Mouse (Mus musculus) urinary bladder, postnatal 14 days (tissue): ENCODE results near the gene Foxred2.

Experiments
- DNase-seq: peaks from one replicate; pipeline ENCODE4 v3.0.0; 2021; ENCODE audit warnings: low spot score

Foxred2 gene

DNA sequence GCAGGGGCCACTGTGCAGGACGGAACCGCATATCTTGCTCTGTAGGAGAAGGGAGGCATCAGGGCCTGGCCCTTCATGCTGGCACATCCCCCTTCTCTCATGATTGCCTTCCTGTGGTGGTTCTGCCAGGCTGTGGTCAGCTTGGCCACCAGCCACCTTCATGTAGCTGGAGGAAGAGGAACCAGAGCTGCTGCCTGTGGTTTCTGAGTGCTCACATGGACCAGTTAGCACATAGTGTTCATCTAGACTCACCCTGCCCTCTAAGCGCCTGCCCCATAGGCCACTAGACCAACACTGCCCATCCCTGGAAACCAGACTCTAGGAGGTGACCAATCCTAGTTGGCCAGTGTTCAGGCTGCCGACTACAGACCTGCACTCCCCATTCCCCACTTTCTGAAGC lies 10.8 kb downstream of the Foxred2 start:
- DNase-seq: peak; percentile 26

DNA sequence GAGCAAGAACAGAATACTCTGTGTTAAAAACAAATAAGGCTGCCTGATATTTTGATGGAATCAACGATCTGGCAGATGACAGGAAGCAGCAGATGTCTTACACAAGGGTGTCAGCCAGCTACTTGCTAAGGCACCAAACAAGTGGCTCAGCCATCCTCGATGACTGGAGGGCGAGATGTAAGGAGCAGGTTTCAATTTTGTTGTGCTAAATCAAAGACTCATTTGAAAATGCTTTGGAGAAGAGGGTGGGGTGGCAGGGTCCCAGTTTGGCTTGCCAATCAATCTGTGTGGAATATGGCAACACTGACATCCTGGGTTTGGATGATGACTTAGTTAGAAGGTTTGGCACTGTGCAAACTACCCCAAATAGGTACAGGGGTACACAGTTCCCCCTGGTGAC lies 15.0 kb downstream of the Foxred2 start:
- DNase-seq: no peak

GRCm38 (mm10) chr15:77938516-77938915 lies 18.0 kb downstream of the Foxred2 start:
- no peak for DNase-seq

GRCm38 (mm10) chr15:77935673-77936375 lies 20.7 kb downstream of the Foxred2 start:
- no peak for DNase-seq

DNA sequence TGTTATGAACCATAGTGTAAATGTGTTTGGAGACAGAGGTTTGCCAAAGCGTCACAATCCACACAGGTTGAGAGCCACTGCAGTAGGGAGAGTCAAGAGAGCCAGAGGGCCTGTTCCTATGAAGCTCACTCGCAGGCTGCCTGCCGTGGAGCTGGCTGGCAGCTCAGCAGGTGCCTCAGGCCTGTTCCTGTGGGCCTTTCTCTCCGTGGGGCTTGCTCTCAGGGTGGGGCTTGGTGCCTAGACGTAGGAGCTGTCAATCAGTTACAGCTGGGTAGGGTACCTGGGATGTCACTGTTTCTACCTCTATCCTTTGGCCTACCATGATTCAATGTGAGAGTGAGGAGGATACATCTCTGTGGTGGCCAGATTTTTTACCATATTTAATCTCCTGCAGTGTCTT lies 21.6 kb downstream of the Foxred2 start:
- no peak for DNase-seq

DNA sequence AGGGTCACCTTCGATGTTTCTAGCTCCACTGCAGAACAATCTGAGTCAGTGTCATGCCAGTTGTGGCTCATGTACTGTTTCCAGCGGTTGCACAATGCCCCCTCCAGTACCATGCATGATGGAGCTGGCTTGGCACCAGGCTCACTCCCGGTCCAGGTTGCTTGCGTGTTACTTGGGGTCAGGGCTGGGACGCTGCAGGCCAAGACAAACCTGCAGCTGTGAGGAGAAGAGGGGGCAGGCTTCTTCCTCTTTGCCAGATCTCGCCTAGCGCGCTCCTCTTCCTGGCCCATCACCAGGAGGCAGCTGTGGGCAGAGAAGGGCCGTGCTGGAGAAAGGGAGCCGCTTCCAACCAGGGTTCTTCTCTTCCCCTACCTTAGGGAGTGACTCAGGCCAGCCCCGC lies 22.2 kb downstream of the Foxred2 start:
- DNase-seq: no peak

- peak; percentile 99 for DNase-seq
Observed at GRCm38 (mm10) chr15:77933770-77934169, 22.8 kb downstream of the Foxred2 start.

DNA sequence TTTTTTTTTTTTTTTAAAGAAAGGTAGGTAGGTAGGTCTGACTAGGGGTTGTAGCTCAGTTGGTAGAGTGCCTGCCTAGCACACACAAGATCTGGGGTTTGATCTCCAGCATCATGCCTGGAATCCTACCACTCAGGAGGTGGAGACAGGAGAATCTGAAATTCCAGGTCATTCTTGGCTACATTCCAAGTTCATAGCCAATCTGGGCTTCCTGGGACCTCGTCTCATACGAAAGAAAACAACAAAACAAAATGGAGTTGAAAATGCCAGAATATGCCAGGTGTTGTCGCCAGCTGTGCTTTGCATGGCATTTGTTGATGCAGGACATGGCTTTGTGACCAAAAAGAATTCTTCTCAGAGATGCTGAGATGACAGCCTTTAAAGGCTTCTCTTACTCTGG lies 23.3 kb downstream of the Foxred2 start:
- no peak for DNase-seq

GRCm38 (mm10) chr15:77931689-77932016 lies 24.9 kb downstream of the Foxred2 start:
- no peak for DNase-seq

DNA sequence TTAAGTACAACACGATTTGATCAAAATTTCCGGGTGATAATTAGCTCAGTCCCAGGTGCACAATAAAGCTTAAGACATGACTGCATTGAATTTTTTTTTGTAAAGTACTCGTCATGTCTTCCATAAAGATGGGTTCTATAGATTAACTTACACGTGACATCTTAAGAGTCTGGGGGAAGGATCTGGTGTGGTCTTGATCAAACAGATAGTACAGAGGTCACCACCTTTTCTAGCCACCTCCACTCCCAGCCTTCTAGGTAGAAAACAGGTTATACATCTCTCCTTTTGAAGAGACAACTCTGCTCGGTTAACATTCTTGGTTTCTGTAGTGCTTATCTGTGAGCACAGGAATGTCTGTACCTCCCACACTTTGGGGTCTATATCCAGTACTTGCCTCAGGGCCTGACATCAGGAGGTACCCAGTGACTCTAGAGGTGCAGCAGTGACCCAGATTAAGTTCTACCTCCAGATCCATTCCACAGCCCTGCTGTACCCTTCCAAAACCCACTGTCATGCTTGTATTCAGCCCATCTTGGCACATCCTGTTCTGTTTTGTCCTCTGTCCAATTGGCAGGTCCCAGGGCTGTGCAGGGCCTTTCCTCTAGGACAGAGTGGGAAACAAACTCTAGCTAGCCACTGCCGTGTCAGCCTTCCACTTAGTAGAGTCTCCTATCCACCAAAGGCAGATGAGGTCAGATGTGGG lies 25.4 kb downstream of the Foxred2 start:
- no peak for DNase-seq

GRCm38 (mm10) chr15:77929804-77930203 lies 26.7 kb downstream of the Foxred2 start:
- no peak for DNase-seq

DNA sequence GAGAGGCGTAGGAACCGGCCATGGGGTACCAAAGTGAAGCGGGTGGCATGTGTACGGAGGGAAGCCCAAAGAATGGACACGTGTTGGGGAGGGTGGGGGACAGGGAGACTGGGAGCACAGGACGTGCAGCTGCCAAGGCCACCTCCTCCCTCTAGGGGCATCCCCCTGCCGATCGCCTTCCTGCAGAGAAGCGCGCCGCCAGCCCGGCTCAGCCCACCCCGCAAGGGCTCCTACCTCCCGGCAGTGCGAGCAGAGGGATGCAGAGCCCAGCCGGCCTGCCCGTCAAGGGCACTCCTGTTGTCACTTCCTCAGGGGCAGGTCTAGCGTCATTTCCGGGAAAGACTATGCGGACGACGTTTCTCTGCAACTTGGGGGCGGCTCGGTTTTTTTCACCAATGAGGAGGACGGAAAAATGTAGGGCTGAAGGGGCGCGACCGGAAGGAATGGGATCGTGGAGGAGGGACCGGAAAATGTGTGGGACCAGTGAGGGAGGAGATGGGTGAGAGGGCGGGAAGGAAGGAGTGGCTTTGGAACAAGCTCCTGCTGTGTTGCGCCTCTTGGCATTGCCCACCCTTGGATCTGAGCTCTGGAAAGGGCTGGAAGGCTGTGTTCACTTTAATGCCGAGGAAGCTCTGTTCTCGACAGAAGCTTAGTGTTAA lies 27.7 kb downstream of the Foxred2 start, which contains the start of gene Txn2:
Gene Txn2, minus strand, starts transcription at position 334 of the 659 bp plus-strand sequence.
- peak; percentile 97 for DNase-seq

DNA sequence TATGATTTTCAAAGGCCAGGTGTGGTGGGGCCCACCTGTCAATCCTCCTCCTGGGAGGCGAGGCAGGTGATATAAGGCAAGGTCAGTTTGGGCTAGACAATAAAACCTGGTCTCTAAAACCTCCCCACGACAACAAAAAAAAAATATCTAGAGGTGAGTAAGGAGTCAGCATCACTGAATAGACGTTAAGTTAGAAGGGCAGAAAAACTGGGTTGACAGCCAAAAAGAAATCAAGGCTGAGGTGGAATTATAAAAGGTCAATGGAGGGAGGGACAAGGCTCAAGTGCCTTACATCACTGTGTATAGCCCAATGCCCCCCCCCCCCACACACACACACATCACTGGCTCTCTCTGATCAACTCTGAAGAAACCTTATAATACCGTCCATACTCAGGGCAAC lies 28.4 kb downstream of the Foxred2 start:
- DNase-seq: no peak

DNA sequence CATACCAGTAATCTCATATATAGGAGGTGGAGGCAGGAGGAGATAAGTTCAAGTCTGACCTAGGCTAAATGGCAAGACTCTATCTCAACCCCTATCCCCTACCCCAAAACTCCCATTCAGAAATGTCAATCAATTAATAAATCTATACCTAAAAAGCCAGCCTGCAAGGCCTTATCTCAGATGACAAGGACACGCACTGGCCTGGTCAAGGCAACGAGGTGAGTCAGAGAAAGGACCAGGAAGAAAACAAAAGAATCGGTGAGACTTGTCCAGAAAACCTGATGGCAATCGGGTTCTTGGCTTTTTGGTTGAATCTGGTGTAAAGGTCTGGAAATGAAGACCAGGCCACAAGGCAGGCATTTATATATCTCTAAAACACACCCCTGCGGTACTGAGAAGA lies 29.6 kb downstream of the Foxred2 start:
- DNase-seq: no peak

DNA sequence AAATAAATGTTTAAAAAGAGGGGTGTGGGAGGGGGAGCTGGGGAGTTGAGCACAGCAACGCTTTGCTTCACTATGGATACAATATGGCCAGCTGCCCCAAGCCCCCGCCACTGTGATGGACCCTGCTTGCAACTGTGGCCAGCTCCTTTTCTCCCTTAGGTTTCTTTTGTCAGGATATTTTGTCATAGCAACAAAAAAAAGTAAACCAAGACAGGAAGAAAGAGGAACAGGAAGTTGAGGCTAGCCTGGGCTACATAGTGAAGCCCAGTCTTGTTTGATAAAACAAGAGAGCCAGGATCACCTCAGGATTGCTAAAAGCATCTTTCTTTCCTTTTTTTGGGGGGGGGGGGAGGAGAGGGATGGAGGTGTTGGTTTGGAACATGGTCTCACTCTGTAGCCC lies 31.3 kb downstream of the Foxred2 start:
- DNase-seq: no peak

- DNase-seq: no peak
Observed at GRCm38 (mm10) chr15:77923267-77924035, 33.1 kb downstream of the Foxred2 start.

DNA sequence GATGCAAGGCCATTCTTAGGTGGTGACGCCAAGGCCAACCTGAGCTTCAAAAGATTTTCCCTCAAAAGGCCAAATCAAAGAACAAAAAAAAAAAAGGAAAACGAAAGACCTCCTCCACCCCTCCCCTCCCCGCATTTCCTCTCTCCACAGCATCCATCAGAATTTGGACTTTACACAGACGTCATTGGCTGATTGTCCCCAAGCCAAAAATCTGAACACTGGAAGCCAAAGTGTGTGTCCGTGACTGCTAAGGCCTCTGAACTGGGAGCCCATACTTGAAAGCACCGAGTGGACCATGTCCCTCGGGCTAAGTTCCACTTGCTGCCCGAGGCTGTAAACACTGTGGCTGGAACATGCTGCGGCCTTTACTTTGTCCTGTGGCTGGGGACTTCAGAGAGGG lies 33.8 kb downstream of the Foxred2 start:
- DNase-seq: no peak

- DNase-seq: no peak
Observed at GRCm38 (mm10) chr15:77921636-77922035, 34.9 kb downstream of the Foxred2 start.

- peak; percentile 42 for DNase-seq
Observed at GRCm38 (mm10) chr15:77920511-77921462, 35.7 kb downstream of the Foxred2 start.

DNA sequence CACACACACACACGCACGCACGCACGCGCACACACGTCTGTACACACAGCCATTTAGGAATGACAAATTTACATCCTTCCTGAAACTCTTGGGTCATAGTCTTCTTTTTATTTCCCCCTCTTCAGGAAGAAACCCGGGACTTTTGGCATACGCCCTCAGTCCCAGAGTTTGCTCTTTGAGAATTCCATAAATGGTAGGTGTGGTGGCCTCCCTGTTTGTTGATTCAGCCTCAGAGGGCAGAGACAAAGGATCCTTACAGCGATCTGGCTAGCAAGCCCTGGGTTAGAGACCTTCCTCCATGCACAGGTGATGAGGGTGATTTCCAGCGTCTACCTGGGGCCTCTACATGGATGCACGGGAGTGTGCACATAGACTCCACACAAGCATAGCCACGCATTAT lies 37.1 kb downstream of the Foxred2 start:
- no peak for DNase-seq

GRCm38 (mm10) chr15:77916851-77917544 lies 39.5 kb downstream of the Foxred2 start:
- peak; percentile 94 for DNase-seq
